Mouse (Mus musculus): ENCODE measurements around the gene Pdia3.

DNA sequence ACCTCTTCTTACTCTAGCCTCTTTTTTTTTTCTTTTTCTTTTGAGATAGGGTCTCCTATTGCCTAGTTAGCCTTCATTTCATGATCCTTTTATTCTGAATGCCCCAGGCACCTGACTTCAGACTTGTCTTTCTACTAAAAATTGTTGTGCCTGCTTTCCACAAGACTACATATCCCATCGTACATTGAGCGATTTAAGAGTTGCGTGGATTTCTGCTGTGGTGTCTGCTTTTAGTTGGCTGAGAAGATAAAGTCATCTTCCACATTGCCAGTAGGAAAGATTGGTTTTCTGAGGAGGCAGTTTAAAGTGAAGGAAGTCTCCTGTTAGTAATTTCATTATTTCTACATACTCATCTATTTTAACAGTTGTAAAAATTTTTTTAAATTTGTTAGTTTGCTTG lies 2.0 kb downstream of the Pdia3 start:
- no peak for TF ChIP-seq CTCF (IDR thresholded peaks at IDR 0.05; ENCODE audit: control insufficient read depth, insufficient read depth, insufficient replicate concordance, low read depth, low read length)
- no peak for TF ChIP-seq POLR2A (IDR thresholded peaks at IDR 0.05; ENCODE audit: control insufficient read depth, low read depth, low read length)
